Mouse (Mus musculus) heart, adult 8-10 months (tissue): ENCODE measurements at regions not wholly inside any gene's neighbourhood (a gene's known extent, or its start where the extent isn't known, plus 50 kb on each side); places are given as distances from the start of the nearest gene placed in this dataset.
A peak's percentile ranks its signal among the peaks of the same experiment; 100 is the strongest.

ENCODE experiments used
- DNase-seq: peaks from one replicate; pipeline ENCODE4 v3.0.0; 2022; ENCODE audit warnings: low spot score

DNA sequence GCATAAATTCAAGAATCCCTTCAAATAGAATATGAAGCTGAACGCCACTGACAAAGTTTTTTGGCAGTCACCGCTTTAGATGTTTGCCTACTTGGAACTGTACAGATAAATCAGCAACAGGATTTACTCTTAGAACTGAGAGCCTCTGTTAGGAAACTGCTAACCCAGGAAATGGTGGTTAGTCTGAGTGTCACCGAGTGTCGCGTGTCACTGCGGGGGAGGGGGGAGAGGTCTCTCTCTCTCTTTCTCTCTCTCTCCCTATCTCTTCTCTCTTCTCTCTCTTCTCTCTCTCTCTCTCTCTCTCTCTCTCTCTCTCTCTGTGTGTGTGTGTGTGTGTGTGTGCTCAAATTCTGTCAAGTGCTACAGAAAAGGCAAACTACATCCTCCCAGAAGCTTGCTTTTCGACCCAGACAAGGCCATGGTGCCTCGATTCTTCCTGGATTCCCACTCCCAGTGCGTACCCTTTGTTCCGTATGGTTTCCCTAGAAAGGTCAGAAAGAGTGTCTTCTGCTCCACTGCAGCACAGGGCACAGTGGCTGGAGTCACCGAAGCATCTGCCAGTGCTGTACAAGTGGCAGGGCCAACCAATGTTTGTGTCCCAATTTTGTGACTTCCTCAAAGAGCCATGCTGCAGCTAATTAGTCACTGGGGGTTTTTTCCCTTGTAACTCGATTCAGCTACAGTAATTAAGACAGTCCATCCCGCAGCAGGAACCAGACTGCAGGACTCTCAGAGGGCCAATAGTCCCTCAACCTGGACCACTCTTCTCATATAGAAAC lies 87.0 kb downstream of the Cog6 start:
- no peak for DNase-seq

- no peak for DNase-seq
Observed at GRCm38 (mm10) chr3:52927361-52927841, 89.6 kb downstream of the Cog6 start.

DNA sequence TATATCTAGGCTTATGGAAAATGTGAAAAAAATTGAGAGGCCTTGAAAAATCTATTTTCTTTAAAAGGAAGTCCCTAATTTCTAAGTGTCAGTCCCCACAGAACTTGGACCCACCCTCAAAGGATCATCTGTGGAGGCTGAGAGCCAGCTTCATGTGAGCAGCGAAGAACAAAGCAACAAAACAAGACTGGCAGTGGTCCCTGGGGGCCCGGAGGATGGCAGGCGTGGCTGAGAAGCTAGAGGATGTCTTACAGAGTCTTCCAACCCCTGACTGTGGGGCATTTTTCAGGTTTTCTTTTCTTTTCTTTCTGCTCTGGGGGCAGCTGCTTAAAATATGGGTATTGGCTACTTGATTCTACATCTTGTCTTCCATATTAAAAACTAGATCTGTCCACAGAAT lies 90.5 kb downstream of the Cog6 start:
- DNase-seq, result no peak

- no peak for DNase-seq
Observed at GRCm38 (mm10) chr3:52925223-52925622, 91.8 kb downstream of the Cog6 start.

GRCm38 (mm10) chr3:52924631-52925030 lies 92.4 kb downstream of the Cog6 start:
- DNase-seq, result no peak

DNA sequence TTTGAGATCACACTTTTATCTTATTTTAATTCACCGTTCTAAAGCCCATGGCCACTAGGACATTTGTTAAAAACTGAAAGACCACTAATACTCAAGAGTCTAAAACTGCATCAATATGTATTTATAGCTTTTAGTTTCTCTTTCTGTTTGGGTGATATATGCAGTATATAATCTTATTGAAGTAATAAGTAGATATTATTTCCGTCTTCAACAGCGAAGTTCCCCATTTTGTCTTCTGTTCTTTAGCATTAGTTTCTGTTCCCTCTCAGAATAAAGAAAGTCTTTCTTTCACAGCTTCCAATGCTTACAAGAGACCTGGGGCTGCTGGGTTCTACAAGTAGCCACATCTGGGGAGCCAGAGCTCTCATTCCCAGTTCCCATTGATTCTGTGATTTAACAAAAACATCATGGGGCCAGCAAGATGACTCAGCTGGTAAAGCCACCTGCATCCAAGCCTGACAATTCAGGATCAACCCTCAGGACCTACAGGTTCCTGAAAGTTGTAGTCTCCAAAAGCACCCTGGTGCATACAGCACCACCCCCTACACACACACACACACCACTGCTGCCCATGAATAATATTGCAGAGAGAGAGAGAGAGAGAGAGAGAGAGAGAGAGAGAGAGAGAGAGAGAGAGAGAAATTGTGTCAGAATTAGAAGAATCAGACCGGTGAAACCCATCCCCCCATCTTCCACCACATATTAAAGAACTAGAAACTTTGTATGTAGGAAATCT lies 93.0 kb downstream of the Cog6 start:
- no peak for DNase-seq

DNA sequence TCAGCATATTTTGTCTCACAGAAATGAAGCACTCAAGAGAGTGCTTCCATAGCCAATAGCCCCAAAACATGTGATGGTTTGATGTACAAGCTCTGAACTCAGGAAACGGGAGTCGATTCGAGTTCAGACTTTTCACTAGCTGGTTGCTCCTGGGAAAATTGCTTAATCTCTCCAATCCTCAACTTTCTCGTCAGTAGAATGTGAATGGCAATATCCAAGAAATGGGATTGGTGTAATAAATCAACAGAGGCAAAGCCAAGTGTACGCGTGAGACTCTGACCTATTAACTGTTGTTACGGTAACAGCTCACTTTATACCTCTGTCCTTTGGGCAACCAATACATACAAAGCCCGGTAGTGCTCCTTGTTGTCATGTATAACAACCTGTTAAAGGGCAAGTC lies 94.6 kb downstream of the Cog6 start:
- DNase-seq, result no peak

DNA sequence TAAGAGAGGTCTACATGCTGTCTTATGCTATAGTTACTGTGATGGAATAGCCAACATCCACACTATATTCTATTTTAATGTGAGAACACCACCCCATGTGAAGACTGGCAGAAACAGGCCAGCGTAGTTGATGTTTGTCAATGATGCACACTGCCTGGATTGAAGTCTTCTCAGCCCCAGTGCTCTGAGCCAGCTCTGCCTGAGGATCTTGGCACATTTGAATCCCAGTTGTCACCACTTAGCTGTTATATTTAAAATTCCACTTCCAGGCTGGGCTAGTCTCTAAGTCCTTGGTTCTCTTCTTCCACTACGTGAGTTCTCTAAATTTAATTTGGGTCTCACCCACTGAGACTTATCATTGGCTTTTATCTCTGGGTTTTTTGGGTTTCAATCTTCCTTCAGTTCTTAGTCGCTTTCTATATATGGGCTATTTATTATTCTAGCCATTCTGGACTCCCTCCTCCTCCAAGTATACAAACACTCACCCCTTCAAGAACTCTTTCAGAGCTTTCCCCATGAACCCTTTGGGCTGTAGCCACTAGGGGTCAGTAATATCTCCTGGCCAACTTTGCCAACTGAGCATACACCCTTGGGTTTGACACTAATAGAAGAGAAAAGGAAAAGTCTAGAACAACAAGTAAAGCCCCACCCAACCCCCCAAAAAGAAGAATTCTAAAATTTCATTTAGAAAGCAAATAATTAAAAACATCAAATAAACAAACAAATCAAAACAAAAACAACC lies 110.0 kb downstream of the Cog6 start:
- no peak for DNase-seq

- DNase-seq, result no peak
Observed at GRCm38 (mm10) chr3:52904028-52904427, 113.0 kb downstream of the Cog6 start.

- DNase-seq, result peak; percentile 48
Observed at GRCm38 (mm10) chr3:52897665-52898064, 119.4 kb downstream of the Cog6 start.

- DNase-seq, result no peak
Observed at GRCm38 (mm10) chr3:52896462-52896861, 120.6 kb downstream of the Cog6 start.

- no peak for DNase-seq
Observed at GRCm38 (mm10) chr3:52895751-52896150, 121.3 kb downstream of the Cog6 start.

DNA sequence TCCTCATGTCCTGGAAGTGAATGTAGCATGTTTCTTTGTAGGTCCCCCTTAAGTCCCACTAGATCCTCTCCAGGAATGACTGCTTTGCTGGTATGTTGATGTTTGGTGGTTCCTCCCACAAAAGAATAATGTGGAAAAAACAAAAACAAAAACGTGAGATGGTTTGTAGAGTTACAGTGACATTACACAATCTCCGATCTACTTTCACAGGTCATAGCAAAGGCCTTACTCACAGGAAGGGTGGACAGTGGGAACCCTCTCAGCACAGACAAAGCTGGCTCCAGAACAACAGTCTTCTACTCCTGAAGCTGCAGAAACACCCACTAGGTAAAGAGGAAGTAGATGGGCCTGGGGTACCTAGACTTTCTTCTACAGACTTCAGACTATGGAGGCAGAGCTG lies 122.2 kb downstream of the Cog6 start:
- DNase-seq, result no peak

- peak; percentile 29 for DNase-seq
Observed at GRCm38 (mm10) chr3:52889156-52889715, 127.8 kb downstream of the Cog6 start.

DNA sequence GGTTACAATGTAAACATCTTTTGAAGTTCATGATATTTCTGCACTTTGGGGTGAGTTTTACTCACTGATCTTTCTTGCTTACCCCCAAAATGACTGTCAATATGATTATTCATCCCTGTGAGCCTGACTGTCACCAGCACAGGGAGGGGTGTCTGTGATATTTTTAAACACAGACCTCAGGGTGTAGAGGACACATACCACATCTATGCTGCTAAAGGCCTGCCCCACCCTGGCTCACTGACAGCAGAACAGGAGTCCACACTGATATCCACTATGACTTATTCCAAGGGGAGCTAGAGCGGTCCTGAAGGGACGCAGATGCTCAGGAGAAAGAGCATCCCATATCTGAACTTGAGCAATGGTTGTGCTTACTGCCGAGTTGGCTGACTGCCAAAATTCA lies 135.1 kb downstream of the Cog6 start:
- no peak for DNase-seq

- no peak for DNase-seq
Observed at GRCm38 (mm10) chr3:52881139-52881538, 135.9 kb downstream of the Cog6 start.

GRCm38 (mm10) chr3:52879700-52880099 lies 137.3 kb downstream of the Cog6 start:
- DNase-seq, result no peak

DNA sequence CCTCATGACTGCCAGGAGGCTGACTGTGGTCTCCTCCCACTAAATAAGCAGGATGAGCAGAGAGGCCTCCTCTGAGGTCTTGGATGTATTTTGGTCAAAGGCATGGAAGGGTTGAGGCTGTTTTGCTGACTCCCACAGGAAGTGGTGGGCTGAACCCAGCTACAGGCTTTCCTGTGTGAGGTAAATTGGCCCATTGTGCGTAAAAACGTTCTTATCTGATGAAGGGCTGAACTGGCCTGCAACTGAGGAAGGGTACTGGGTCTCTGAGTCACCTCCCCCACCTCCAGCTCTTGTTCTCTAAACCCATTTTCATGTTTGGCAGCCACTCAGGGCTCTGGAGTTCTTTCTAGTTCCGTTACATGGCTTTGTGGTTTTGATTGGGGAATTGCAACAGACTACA lies 138.7 kb downstream of the Cog6 start:
- no peak for DNase-seq

DNA sequence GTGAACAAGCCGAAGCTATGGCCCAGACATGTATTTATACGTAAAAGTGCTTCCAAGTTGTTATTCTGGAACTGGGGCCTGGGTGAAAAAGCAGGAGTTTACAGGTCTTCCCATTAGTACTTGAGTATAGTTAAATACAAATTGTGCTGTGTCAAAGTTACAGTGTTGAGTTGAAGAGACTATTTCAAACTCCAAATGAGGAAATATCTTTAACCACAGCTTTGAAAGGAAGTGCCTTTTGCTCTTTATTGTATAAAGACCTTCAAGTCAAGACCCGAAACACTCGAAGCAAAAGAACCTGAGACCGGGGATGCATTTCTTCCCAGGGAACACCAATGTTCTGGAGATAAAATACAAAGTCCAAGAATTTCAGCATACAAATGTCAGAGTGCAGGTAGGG lies 144.8 kb downstream of the Cog6 start:
- no peak for DNase-seq

DNA sequence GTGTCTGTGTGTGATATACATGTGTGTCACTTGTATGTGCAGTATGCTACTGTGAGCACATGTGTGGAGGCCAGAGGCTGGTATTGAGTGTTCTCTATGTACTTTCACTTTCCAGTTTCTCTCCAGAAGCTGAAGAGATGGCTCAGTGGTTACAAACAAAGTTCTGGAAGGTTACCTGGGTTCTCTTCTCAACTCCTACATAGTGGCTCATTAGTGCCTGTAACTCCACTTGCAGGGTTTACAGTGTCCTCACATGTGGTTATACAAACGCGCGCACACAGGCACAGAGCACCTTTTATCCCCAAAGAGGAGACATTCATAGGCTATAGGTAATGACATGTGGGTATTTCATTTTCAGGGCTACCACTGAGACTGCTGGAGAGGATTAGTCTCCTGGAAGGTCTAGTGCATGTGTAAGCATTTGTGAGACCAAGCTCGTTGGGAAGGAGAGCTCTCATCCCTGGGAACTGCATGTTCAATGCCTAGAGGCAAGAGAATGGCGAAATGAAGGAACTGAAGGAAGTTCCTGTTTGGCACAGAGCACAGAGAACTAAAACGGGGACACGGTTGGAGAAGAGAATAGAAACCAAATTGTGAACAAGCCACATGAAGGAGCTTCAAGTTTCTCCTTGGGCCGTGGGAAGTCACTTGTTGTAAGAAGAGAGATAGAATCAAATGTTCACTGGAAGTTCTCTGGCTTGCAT lies 153.7 kb downstream of the Cog6 start:
- DNase-seq, result no peak

DNA sequence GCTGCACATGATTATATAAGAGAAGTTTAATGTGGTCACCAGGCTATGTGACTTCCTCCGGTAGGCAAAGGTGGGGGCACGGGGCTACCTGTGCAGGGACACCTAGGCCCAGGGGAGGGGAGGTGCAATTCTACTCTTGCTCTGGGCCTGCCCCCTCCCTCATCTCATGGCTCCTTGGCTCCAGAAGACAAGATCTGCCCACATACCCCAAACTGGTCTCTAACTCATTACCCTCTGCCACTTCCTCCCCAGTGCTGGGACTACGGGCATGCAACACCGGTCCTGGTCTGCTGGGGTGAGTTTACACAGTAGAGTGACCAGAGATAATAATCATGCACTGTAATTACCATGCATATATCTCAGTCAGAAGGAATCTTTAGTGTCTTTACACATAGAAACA lies 155.0 kb downstream of the Cog6 start:
- DNase-seq, result no peak
